Mouse (Mus musculus): ENCODE data around the gene Atp6v0c.
A peak's percentile ranks its signal among the peaks of the same experiment; 100 is the strongest.
"Not testable (repeated sequence)": the region's sequence is repeated elsewhere in the genome, so short reads cannot be mapped to it uniquely, and the experiment has no call there.

Atp6v0c gene

DNA sequence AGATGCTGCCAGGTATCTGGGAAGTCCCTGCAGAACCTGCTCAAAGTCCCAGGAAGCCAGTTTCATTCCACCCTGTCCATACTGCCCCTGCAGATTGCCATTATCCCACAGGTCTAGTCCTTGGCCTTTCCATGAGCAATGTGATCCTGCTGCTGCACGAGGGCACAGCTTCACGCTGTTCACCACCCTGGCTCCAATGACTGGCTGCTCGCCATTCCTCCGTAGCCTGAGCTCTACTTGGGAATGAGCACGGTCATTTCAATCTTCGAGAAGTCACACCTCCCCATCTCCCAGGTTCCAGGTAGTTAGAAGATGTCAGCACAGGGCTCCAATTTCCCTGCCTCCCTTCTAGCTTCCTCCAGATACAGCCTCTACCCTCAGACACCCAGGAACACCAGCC is 12.4 kb downstream of the Atp6v0c start:
- DNase-seq (ENCODE audit: low spot score), result no peak

DNA sequence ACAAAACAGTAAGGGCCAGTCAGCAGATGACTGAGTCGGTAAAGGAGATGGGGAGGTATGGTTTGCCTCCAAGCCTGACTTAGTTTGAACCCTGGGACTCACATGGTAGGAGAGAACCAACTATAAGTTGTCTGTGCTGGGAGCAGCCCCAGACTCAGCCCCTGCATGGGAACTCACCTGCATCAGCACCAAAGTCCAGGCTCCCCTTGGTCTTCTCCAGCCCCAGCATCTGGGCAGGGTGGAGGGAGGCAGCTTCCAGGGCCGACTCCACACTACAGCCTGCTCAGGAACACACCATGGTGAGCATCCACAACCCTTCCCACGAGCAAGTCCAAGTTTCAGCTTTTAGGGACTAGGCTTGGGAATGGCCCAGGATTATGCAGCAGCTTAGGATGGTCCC is 13.1 kb downstream of the Atp6v0c start:
- DNase-seq (ENCODE audit: low spot score), result no peak

DNA sequence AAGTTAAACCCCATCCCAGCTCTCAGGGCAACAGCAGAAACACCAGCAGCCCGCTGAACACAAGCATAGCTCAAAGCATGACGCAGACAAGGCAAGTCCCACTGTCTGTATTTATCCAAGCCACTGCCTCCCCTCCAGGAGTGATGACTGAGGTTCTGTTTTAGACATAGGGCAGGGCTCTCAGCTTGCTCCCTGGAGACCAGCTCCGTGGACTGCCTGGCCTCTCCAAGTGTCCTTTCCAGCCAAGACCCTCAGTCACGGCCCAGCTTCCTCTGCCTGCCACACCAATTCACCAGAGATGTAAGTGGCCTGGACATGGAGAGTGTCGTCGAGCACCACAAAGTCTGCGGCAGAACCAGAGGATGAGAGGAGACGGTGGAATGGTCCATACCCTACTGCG is 13.8 kb downstream of the Atp6v0c start:
- no peak for DNase-seq (ENCODE audit: low spot score)

DNA sequence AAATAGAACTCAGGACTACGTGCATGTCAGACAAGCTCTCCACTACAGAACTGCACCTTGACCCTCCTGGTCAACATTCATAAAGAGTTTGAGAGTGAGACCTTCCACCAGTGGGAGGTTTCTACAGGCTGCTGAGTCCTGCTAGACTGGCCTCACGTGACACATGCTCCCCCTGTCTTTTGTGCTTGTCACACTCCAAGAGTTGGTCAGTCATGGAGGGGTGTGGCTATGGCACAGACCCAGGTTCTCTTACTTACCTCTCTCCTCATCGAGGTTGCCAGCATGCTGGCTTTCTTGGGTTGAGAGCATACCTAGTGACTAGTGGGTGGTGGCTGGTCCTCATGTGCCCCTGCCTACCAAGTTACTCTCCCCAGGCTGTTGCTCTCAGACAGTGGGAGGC is 15.0 kb downstream of the Atp6v0c start:
- DNase-seq (ENCODE audit: low spot score), result no peak

DNA sequence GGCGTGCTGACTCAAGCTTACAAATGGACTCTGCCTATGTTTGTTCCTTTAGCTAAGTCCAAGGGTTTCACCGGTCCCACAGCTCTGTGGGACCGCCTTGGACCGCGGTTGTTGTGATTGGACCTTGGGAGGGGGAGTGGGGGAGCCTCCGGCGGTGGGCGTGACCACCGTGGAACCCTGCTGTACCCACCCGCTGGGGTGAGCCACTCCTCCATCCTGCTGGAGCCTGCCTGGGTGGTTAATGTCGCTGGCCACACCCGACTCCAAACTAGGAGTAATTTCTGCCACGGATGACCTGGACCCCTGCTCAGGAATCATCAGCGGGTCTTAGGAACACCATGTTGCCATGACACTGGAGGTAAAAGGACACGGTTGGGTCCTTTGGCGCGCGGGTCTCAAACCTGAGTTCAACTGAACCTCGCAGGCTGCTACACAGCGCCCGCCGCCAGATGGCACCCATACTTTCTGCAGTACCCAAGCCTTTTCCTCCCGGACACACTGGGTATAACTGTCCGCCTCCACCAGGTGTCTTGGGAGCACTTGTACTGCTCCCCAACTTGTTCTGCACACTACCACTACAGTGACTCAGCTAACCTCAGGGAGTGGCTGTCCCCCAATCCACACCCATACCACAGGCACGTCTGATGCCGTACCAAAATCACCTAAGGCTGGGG is 17.5 kb downstream of the Atp6v0c start:
- DNase-seq (ENCODE audit: low spot score), result peak; percentile 86

DNA sequence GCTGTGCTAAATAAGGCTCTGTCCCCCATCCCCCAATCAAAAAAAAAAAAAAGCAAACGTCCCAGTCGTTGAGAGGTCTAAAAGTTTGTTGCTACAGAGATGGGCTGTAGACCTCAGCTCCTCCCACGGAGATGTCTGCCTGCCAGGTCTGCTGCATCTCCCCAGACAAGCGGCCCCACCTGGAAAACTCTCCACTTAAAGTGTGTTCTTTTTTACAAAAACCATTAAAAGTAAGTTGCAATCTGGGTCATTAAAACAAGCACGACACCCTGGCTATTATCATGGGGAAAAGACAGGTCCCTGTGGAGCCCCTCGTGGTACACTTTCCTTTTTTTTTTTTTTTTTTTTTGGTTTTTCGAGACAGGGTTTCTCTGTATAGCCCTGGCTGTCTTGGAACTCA is 18.1 kb downstream of the Atp6v0c start:
- no peak for DNase-seq (ENCODE audit: low spot score)

DNA sequence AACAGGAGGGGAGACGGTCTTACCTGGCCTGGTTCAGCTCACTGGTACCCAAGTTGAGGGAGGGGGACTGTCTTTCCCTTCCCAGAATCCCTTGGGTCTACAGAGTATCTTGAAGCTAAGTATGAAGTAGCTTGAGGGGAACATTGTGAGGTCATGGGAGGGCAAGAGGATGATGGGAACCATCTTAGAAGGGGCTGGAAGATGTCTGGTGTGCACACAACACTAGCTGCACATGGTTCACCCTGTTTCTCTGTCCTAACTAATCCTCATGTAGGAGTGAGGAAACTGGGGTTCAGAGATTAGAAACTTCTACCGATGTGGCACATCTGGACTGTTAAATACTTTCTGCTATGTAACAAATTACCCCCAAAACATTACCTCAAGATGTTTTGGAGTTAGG is 18.7 kb downstream of the Atp6v0c start, which contains the start of gene Pdpk1:
Gene Pdpk1 (minus strand): TSS at position 101 of the 400 bp plus-strand sequence.
- DNase-seq (ENCODE audit: low spot score), result no peak

DNA sequence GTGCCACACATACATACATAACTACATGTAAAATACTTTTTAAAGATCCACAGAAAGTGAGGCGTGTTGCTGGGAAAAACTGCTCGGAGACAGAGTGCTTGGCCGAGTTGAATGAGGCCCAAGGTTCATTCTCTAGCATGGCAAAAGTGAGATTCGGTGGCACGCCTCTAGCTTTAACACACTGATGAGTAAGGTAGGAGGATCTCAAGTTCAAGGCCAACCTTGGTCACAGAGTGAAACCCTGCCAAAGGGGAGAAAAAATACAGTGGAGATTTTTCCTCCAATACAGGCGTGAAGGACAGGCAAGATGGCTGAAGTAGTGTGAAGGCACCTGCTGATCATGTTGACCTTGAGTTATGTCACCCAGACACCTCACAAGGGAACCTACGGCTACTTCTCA is 20.1 kb downstream of the Atp6v0c start:
- DNase-seq (ENCODE audit: low spot score), result no peak

DNA sequence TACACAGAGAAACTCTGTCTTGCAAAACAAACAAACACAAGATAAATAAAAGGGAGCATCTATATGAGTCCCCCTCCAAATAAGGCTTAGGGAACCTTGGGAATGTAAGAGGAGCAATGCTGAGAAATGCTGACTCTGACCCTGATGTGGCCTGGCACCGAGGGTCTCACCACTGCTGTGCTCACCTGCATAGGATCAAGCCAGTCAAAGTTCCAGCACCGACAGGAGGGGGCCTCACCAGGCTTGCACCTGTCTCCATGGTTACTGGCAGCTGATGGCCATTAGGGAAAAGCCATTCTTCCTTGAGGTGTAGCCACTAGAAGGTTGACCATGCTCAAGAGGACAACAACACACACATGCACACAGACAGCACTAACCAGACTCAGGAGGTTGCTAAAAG is 26.6 kb downstream of the Atp6v0c start:
- DNase-seq (ENCODE audit: low spot score), result no peak

DNA sequence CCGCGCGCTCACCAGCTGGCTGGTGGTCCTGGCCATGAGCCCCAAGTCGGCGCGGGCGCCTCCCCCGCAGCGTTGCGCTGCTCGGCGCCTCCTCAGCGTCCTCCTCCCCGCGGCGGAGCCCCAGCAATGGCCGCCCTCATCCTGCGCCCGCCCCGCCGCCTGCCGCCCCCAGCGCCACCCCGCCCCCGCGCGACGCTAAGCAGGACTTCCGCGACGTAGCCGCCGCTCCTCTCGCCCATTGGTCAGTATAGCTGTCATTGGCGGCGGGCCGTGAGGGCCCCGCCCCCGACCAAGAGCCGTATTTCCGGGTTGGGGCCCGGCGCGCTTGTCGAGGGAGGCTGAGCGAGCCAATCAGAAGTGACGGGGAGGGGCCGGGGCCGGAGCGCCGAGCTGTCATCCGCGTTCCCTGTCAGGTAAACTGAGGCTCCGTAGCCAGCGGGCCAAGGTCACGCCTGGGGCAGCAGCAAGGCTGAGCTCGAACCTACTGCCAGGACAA is 28.0 kb downstream of the Atp6v0c start:
- DNase-seq (ENCODE audit: low spot score), result peak; percentile 97

DNA sequence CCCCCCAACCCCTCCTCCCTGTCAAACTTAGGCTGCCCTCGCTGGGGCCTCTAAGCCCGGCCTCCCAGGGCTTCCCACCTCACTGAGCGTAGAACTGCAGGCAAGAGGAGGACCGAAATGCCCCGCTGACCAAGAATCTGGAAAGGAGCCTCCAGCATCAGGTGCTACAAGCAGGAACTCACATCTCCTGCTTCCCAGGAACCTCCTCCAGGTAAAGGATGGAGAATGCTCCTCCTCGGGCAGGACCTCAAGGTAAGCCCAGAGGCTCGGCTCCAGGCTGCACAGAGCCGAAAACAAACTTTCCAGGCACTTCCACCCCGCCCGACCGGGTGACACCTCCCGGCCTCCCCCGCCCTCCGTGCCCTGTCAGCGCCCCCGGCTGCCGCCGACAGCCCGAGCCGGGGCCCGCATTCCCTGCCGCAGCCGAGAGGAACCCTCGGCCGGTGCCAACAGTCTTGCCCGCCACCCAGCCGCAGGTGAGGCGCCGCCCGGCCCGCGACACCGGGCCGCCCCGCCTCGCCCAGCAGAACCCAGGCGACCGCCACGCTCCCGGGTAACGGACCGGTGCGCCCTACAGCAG is 28.6 kb downstream of the Atp6v0c start:
- peak; percentile 37 for DNase-seq (ENCODE audit: low spot score)

DNA sequence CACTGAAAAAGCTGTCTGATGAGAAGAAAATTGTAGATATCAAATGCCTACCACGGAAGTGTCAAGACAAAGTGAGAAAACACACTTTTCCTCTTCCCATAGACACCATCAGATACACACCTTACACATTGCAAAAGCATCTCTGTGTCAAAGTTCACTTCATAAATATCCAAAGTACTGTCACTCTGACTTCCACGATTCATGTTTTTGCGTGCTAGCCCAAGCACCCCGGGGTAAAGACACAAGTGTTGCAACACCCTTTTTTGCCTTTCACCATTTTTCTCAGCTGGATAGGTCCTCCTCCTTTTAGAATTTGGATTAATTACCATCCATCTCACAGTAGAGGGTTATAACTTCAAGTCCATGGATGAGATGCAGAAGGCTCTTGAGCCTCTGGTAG is 29.5 kb downstream of the Atp6v0c start:
- DNase-seq (ENCODE audit: low spot score), result no peak

DNA sequence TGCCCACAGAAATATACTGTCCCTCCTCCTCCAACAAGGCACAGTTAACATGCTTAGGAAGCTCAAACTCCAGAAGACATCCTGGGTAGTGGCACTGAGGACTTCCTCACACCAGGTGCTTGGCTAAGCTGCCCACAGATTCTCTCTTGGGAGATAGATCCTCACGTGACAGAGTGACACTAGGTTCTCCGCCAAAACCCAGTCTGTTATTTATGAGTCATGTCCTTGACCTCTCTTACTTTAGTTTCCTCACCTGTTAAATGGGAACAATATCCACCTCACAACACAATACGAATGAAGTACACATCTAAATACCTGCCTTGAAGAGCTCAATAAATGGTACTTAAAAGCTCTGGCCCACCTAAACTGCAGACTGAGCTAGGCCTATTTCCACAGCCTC is 30.2 kb downstream of the Atp6v0c start:
- no peak for DNase-seq (ENCODE audit: low spot score)

DNA sequence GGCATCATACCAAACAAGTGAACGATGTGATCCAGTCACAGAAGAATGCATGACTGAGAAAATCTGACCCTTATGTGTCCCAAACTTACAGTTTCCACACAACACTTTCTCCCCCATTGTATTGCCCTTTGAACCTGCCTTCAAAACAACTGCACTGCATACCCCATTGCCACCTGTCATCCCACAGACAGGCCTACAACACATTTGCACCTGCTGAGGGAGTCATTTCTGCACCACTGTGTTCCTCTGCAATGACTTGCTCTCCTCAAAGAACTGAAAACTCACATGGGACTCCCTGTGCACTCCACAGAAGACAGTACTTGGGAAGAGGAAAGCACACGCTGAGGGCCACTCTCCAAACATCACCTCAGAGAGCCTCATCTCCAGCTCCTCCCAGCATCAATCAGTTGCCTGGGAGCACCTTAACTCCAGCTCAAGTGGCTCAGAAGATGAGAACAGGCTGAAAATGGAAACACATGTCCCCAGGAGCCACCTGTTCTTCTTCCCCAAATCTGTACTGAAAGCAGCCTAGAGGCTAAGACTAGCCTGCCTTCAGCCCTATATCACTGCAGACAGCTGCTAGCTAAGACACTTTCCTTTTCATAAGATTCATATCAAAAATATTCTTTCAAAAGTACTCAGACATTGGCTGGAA is 32.1 kb downstream of the Atp6v0c start:
- no peak for DNase-seq (ENCODE audit: low spot score)

DNA sequence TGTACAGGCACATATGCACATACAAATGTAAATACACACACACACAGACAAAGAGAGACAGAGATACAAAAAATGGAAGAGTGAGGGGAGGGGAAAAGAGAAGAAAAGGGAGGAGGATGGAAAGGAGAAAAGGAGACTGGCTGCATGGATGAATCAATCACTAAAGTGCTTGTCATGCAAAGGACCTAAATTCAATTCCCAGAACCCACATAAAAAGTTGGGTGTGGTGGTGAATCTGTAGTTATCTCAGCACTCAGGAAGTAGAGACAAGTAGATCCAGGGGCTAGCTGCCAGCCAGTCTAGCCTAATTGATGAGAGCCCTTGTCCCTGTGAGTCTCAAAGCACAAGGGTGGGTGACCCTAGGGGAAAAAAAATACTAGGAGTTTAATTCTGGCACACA is 35.4 kb downstream of the Atp6v0c start:
- DNase-seq (ENCODE audit: low spot score), result no peak

DNA sequence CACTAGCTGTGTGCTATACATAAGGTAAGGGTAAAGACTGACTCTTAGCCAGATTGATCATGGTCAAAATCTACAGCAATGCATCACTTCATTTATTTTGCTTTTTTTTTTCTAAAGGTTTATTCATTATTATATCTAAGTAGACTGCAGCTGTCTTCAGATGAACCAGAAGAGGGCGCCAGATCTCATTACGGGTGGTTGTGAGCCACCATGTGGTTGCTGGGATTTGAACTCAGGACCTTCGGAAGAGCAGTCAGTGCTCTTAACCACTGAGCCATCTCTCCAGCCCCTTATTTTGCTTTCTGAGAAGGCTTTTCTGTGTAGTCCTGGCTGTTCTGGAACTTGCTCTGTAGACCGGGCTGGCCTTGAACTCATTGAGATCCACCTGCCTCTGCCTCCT is 36.6 kb downstream of the Atp6v0c start:
- not testable (repeated sequence) for DNase-seq (ENCODE audit: low spot score)

DNA sequence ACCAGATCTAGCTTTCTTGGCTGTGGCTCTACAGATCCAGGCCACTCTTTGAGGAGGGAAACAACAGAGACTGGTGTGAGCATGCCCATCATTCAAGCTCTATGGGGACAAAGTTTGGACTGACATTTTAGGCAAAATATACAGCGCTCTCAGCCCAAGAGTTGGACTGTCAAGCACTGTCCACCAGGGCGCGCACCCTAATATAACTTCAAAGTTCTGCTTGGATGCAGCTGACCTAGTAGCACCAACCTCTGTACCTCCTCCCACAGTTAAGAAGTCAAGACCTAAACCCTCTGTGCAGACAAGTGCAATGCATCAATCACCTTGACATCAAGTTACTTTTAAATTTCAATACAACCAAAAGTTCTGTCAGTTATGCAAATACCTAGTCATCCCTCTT is 37.9 kb downstream of the Atp6v0c start:
- DNase-seq (ENCODE audit: low spot score), result no peak

DNA sequence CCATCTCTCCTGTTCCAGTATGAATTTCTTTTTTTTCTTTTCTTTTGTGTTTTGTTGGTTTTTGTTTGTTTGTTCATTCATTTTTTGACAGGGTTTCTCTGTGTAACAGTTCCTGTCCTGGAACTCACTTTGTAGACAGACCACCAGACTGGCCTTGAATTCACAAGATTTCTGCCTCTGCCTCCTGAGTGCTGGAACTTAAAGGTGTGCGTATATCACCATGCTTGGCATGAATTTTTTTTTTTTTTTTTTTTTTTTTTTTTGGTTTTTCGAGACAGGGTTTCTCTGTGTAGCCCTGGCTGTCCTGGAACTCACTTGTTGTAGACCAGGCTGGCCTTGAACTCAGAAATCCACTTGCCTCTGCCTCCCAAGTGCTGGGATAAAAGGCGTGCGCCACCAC is 40.3 kb downstream of the Atp6v0c start:
- DNase-seq (ENCODE audit: low spot score), result not testable (repeated sequence)

DNA sequence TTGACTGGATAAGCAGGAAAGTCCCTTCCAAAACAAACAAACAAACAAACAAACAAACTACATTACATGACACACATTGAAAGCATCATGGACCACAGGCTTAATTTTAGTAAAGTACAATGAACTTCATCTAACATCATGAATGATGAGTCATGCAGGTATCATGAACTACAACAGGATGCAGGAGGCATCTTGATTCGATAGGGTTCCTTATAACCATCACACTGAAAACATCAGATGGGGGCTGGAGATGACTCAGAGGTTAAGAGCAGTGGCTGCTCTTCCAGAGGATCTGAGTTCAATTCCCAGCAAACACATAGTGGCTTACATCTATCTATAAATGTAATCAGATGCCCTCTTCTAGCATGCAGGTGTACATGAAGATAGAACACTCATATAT is 41.9 kb downstream of the Atp6v0c start:
- DNase-seq (ENCODE audit: low spot score), result no peak

DNA sequence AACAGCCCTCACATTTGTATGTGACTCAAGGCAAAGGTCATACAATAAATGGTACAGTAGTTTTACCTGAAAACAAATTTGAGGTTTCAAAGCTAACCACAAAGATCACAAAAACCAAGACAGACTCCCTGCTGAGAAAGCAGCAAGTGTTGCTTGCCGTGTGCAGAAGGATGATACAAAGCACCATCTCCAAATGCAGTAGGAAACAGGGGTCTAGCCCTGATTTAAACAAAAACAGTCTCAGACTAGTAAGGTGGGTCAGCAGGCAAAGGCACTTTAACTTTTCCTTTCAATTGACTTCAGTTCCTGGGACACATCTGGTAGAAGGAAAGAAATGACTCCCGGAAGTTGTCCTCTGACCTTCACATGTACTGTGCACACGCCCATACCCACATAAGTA is 42.7 kb downstream of the Atp6v0c start:
- DNase-seq (ENCODE audit: low spot score), result no peak

DNA sequence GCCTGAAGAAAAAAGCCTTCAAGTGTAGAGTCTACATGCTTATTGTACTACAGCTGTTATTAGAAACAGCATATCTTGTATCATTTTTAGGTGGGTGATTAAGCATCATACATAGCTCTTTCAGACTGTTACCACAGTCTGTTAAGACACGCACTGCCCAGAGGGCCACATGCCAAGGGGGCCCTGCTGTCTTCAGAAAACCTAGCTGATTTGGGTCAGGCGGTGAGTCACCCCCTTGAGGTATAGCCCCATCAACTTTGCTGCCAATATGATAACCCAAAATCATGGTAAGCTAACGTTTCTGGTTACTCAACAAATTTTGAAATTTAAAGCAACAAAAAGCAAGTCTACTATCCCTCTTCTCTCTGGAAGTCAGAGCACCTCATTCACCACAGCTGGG is 50.1 kb downstream of the Atp6v0c start:
- no peak for DNase-seq (ENCODE audit: low spot score)

All from urinary bladder, postnatal 14 days (tissue).